Mouse (Mus musculus) midbrain, embryonic 11.5 days (tissue): ENCODE measurements around the gene Zfp53. TPM values are rescaled to one million over a fixed set of nuclear protein-coding genes. Genes with fewer than 3 reads are reported as not detected.
"Not testable (repeated sequence)": the region's sequence is repeated elsewhere in the genome, so short reads cannot be mapped to it uniquely, and the experiment has no call there.

Source experiments
- ATAC-seq: fragments of 200-750 bp; cut with Nextera tagmentation; 2 replicates; pipeline ENCODE4 v1.8.0; 2017; ENCODE audit warnings: moderate TSS enrichment, moderate library complexity; ENCODE audit not compliant: low FRiP score
- DNase-seq: peaks from one replicate; pipeline ENCODE4 v3.0.0; 2015; ENCODE audit warnings: low spot score; ENCODE audit errors: missing footprints
- H3K27ac ChIP-seq: fragments of 300-500 bp; sonication (generic); 2 replicates; pipeline ENCODE4 v1.5.1; 2014; ENCODE audit warnings: low read depth, low read length
- H3K27me3 ChIP-seq: fragments of 300-500 bp; sonication (generic); 2 replicates; pipeline ENCODE4 v1.6.1; 2014; ENCODE audit warnings: mild to moderate bottlenecking, low read length, moderate library complexity, mixed read lengths; ENCODE audit not compliant: control insufficient read depth, insufficient read depth
- H3K36me3 ChIP-seq: fragments of 300-500 bp; sonication (generic); 2 replicates; pipeline ENCODE4 v1.6.1; 2014; ENCODE audit warnings: mild to moderate bottlenecking, low read length, moderate library complexity, mixed read lengths; ENCODE audit not compliant: control insufficient read depth, insufficient read depth
- H3K4me1 ChIP-seq: fragments of 300-500 bp; sonication (generic); 2 replicates; pipeline ENCODE4 v1.6.1; 2014; ENCODE audit warnings: low read length; ENCODE audit not compliant: control insufficient read depth, insufficient read depth
- H3K4me2 ChIP-seq: fragments of 300-500 bp; sonication (generic); 2 replicates; pipeline ENCODE4 v1.6.1; 2014; ENCODE audit warnings: mild to moderate bottlenecking, moderate library complexity
- H3K4me3 ChIP-seq: fragments of 300-500 bp; sonication (generic); 2 replicates; pipeline ENCODE4 v1.5.1; 2014; ENCODE audit warnings: low read depth, low read length
- H3K9ac ChIP-seq: fragments of 300-500 bp; sonication (generic); 2 replicates; pipeline ENCODE4 v1.6.1; 2014; ENCODE audit warnings: low read length
- H3K9me3 ChIP-seq: fragments of 300-500 bp; sonication (generic); 2 replicates; pipeline ENCODE4 v1.6.1; 2016; ENCODE audit warnings: low read length; ENCODE audit not compliant: control insufficient read depth
- WGBS: fragments of 180-500 bp; shearing (Covaris S2); extraction: QIAGEN DNeasy Blood & Tissue Kit; methylation state at CpG from one replicate; pipeline ENCODE4 v1.1.7; 2014; 5-methylcytosine and 5-hydroxymethylcytosine counted together
- polyA plus RNA-seq: library from polyadenylated mRNA; unstranded; fragments of >200 nt; fragmentation: Nextera tagmentation; extraction: Ambion mirVana; gene quantifications from 2 replicates; pipeline ENCODE4 v1.2.1, GENCODE M21; 2014

Zfp53 gene
- polyA plus RNA-seq, result 10.9 and 12.4 TPM in 2 replicates

- Histone ChIP-seq H3K9ac (peak within 1 kb of the TSS; percentile 67), H3K4me3 (peak within 1 kb of the TSS; percentile 65), H3K4me2 (peak within 1 kb of the TSS; percentile 69), H3K27ac (peak within 1 kb of the TSS; percentile 53; the same call in 1 of the 2 replicates), H3K9me3 (no peaks in the 10 kb centered on the region), H3K36me3 (no peaks in the 10 kb centered on the region), H3K4me1 (no peaks in the 10 kb centered on the region; the same call in 1 of the 2 replicates), H3K27me3 (no peaks in the 10 kb centered on the region)
- 2% methylated on average over 34 of the region's 34 CpGs for WGBS
- DNase-seq, result peak; percentile 94
- ATAC-seq, result peak; percentile 100
Measured at GRCm38 (mm10) chr17:21488760-21489499, at the start of gene Zfp53. Gene Zfp53, plus strand, starts transcription at chr17:21488998.

DNA sequence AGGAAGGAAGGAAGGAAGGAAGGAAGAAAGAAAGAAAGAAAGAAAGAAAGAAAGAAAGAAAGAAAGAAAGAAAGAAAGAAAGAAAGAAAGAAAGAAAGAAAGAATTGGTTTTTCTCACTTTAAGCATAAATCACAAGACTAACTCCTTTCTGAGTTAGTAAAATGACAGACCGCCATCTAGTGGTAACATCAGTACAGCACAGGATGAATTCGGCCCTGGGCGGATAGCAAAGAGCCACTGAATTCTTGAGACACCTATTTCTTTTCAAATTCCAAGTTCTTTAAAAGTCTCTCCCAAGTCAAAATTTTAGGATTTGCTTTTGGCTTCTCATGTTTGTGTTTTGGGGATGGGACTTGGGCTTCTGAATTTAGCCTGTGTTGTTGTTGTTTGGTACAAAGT is 39.1 kb upstream of the Zfp53 start:
- Histone ChIP-seq H3K36me3 (no peaks in the 10 kb centered on the region), H3K4me1 (peaks cover 3% of the 10 kb centered on the region; the same call in 1 of the 2 replicates), H3K27ac (peak overlapping the region; percentile 36; the same call in 1 of the 2 replicates), H3K9ac (peak overlapping the region; percentile 64), H3K27me3 (no peaks in the 10 kb centered on the region), H3K9me3 (no peaks in the 10 kb centered on the region), H3K4me2 (peak overlapping the region; percentile 52), H3K4me3 (peak overlapping the region; percentile 61)
- no peak for DNase-seq
- WGBS, result 1% methylated on average over 3 of the region's 3 CpGs
- peak; percentile 79 for ATAC-seq

DNA sequence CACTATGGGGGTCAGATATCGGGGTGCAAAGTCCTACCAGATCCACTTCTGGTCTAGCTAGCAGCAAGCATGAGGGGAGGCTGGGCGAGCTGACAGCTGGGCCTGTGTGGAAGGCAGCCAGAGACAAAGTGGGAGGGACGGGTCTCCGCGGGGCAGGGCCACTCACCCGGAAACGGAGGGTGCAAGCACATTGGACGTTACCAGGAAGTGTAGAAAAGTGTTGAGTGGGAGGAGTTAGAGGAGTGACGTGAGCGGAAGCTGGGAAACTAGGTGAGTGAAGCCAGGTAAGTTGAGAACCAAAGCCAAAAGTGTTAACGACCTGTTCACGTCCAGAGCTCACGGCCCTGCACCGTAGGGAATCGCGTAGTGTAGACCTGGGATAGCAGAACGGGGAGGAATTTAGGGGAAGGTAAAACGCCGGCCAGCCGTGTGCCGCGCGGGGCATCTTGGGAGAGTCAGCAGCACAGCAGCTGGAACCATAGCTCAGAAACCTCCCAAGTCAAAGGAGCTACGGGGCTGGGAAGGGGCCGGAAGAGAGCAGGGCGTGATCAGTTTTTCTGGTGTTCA is 38.6 kb upstream of the Zfp53 start, which contains the start of gene Zfp51:
Gene Zfp51 (plus strand): TSS at position 237 of the 567 bp plus-strand sequence.
- H3K9ac ChIP-seq, result peak within 1 kb of the TSS; percentile 64
- H3K9me3 ChIP-seq, result no peaks in the 10 kb centered on the region
- no peaks in the 10 kb centered on the region for H3K36me3 ChIP-seq
- DNase-seq (peak; percentile 97), ATAC-seq (peak; percentile 99)
- H3K4me2 ChIP-seq, result peak within 1 kb of the TSS; percentile 52
- H3K4me3 ChIP-seq, result peak within 1 kb of the TSS; percentile 61
- H3K27ac ChIP-seq, result peak within 1 kb of the TSS; percentile 36; the same call in 1 of the 2 replicates
- peaks cover 3% of the 10 kb centered on the region; the same call in 1 of the 2 replicates for H3K4me1 ChIP-seq
- no peaks in the 10 kb centered on the region for H3K27me3 ChIP-seq
- under 1% methylated on average over 26 of the region's 26 CpGs for WGBS

DNA sequence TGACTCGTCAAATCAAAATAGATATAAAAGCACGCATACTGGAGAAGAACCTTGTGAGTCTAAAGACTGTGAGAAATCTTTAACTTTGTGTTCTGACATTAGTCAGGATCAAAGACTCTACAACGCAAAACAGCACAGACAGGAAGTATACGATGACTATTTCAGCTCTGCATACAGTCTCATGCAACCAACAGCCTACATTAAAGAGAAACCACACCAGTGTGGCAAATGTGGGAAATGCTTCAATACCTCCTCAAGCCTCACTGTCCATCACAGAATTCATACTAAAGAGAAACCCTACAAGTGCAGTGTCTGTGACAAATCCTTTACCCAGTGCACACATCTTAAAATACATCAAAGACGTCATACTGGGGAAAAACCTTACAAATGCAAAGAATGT is 25.2 kb upstream of the Zfp53 start:
- Histone ChIP-seq H3K9ac (no peak overlapping the region), H3K4me2 (no peak overlapping the region), H3K27ac (no peak overlapping the region), H3K4me3 (no peak overlapping the region), H3K36me3 (peaks cover 6% of the 10 kb centered on the region), H3K9me3 (no peaks in the 10 kb centered on the region), H3K27me3 (no peaks in the 10 kb centered on the region), H3K4me1 (no peaks in the 10 kb centered on the region)
- 93% methylated on average over 5 of the region's 5 CpGs for WGBS
- ATAC-seq, result no peak
- DNase-seq, result no peak

DNA sequence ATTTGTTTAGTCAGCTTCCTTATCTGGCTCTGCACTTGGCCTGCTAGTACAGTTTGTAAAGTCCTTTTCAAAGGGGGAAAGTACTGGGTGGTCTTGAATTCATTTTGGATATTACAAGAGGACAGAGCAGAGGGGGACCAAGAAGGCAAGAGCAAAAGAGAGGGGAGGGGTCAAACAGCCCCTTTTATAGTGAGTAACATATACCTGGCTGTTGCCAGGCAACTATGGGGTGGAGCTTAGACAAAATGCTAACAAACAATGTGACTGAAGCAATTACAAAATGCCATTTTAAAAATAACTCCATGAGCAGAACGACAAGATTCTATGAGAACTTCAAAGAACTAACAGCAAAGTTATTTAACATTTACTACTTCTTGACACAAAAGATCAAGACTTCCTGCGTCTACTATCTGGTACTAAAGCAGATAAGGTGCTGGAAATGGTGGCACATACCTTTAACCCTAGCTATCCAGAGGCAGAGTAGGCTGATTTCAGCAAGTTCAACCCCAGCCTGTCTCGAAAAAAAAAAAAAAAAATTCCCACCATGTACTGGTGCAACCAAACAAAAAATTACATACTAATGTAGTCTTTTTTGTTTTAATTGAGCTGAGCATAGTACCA is 16.7 kb upstream of the Zfp53 start:
- Histone ChIP-seq H3K9ac (no peak overlapping the region), H3K4me3 (no peak overlapping the region), H3K27me3 (no peaks in the 10 kb centered on the region), H3K36me3 (no peaks in the 10 kb centered on the region), H3K4me2 (no peak overlapping the region), H3K4me1 (no peaks in the 10 kb centered on the region), H3K9me3 (no peaks in the 10 kb centered on the region), H3K27ac (no peak overlapping the region)
- DNase-seq, result no peak
- no peak for ATAC-seq
- WGBS, result 83% methylated on average over 3 of the region's 3 CpGs

DNA sequence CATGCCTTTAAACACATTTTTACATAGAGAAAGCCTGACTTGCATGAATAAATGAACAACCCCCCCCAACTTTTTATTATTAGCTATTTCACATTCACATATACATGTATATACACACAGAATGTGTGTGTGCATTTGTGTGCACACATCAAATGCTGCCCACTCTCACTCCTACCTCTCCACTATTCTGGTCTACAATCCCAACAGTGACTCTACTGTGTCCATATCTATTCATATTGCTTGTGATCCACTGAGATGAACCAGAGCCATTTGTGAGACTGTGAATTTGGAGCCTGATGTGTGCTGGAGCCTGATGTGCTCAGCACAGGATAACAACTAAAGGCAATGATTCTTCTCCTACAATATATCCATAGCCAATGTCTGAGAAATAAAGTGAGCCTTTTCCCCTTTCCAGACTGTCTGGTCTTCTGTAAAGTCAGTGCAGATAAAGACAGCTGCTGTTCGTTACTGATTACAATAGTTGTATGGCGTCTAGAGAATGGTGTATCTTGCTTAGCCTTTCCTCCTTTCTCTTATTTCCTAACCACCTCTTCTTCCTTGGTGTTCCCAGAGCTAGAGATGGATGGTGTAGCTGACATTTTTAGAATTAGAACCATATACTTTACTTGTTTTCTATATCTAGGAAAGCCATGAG is 16.0 kb upstream of the Zfp53 start:
- H3K4me2 ChIP-seq, result no peak overlapping the region
- no peaks in the 10 kb centered on the region for H3K4me1 ChIP-seq
- H3K4me3 ChIP-seq, result no peak overlapping the region
- DNase-seq (no peak), ATAC-seq (no peak)
- no peaks in the 10 kb centered on the region for H3K36me3 ChIP-seq
- WGBS, result 66% methylated on average over 2 of the region's 2 CpGs
- no peak overlapping the region for H3K9ac ChIP-seq
- no peak overlapping the region for H3K27ac ChIP-seq
- no peaks in the 10 kb centered on the region for H3K27me3 ChIP-seq
- no peaks in the 10 kb centered on the region for H3K9me3 ChIP-seq

- 37% methylated on average over 14 of the region's 14 CpGs for WGBS
- Histone ChIP-seq H3K9me3 (no peaks in the 10 kb centered on the region), H3K4me1 (no peaks in the 10 kb centered on the region), H3K27me3 (no peaks in the 10 kb centered on the region), H3K4me3 (no peak overlapping the region), H3K27ac (no peak overlapping the region), H3K36me3 (no peaks in the 10 kb centered on the region), H3K4me2 (no peak overlapping the region), H3K9ac (no peak overlapping the region)
- DNase-seq, result no peak
- ATAC-seq, result peak; percentile 35; the same call in 1 of the 2 replicates
Measured at GRCm38 (mm10) chr17:21473362-21474190, 15.2 kb upstream of the Zfp53 start.

- not testable (repeated sequence) for H3K9me3 ChIP-seq, H3K27ac ChIP-seq, H3K27me3 ChIP-seq, DNase-seq, H3K4me2 ChIP-seq, H3K9ac ChIP-seq, H3K36me3 ChIP-seq, H3K4me1 ChIP-seq, H3K4me3 ChIP-seq, ATAC-seq
- WGBS, result 33% methylated on average over 10 of the region's 10 CpGs
Measured at GRCm38 (mm10) chr17:21474729-21475128, 14.1 kb upstream of the Zfp53 start.
